9 mouse cellular contexts compared by ENCODE assay signal in the genomic region with DNA sequence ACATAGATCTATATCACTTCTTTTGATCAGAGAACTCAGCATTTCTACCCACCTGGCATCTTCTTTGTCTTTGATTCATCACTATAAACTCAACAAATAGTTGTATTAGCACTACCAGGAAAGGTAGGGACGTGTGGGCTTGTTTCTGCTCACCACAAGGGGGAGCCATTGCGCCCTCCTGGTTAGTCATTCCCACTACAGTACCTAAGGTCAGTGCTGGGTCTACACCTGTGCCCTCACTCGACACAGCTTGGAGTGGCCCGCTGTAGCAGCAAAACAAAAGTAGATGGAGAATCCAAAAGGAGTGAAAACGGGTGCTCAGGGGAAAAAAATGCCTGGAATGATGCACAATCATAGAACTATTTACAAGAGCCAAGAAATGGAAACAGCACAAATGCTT. TPM values are rescaled to one million over a fixed set of nuclear protein-coding genes. Genes with fewer than 3 reads are reported as not detected.
A peak's percentile ranks its signal among the peaks of the same experiment; 100 is the strongest.
DNase-seq lines count a peak whose midpoint lies in the region.
"Had no signal": no experiment of that assay in that cellular context is flagged by ENCODE, and none has a peak within 500 bp of the region (broad histone marks: within the 10 kb centered on the region; RNA-seq: fewer than 3 reads in every experiment).

No protein-coding gene starts in this region.

- peak; percentile 56 for DNase-seq in gastrocnemius, adult 18-20 months (ENCODE audit: low spot score)
- DNase-seq in gastrocnemius, postnatal 25 days, result no peak
- peak; percentile 30 for DNase-seq in urinary bladder, postnatal 10 days (ENCODE audit: low spot score)
- no peak for DNase-seq in urinary bladder, adult 2 months (ENCODE audit: low spot score)
- DNase-seq in cerebellum, adult 9-11 months, result peak; percentile 68
- DNase-seq in induced T-regulatory cell, adult 2 months (ENCODE audit: low read depth), result peak; percentile 74
- DNase-seq in lung, postnatal 14 days, result peak; percentile 82
- peak; percentile 43 to 80 for DNase-seq in spleen, postnatal 4 days (ENCODE audit: low spot score in 2 of 2)

RNA-seq across cellular contexts. Expression of a gene that starts 44.0 kb away (rescaled TPM):
- total RNA-seq in gastrocnemius, adult 18-20 months (2021), result not detected
- total RNA-seq in gastrocnemius, postnatal 25 days (2021), result not detected
- polyA plus RNA-seq in urinary bladder, adult 2 months (2012; rRNA removed), result 3.0 and 5.8 TPM in 2 replicates
- polyA plus RNA-seq: neural tube, embryonic 12.5 days had no signal

Comparison
In these comparisons a context has a peak if more than half of its experiments do, and no peak if none do; other contexts are left out.
1. DNase-seq: peak in gastrocnemius, adult 18-20 months (single experiment), urinary bladder, postnatal 10 days (single experiment), cerebellum, adult 9-11 months (single experiment), induced T-regulatory cell, adult 2 months (single experiment), lung, postnatal 14 days (single experiment) and spleen, postnatal 4 days (2 of 2); none in gastrocnemius, postnatal 25 days (single experiment) and urinary bladder, adult 2 months (single experiment).